Mouse (Mus musculus) thymus, adult 18-20 months (tissue): ENCODE measurements around the gene Gm5737.

ENCODE experiments used
- DNase-seq, 2 experiments: peaks; one replicate each; pipeline ENCODE4 v3.0.0; 2022; ENCODE audit warnings: mixed read lengths in 2 of 2

Gm5737 gene

DNA sequence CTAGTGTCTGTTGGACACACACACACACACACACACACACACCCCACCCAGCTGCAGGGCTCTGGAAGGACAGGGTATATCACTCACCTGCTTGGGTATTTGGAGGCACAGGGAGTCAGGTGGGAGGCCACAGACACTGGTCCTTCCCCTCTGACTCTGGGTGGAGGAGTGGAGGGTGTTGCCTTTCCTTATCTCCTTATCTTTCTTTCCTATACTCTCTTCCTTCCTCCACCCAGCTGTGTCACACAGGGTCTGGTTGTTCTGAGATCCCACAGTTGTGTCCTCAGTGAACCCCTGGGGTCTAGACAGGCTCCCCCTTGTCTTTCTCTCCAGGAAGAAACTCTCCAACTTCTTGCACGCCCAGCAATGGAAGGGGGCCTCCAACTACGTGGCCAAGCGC, 67.8 kb downstream of the Gm5737 start:
- DNase-seq: no peak

GRCm38 (mm10) chr7:120880770-120881169, 68.6 kb downstream of the Gm5737 start:
- DNase-seq: no peak
